10 mouse cellular contexts compared by ENCODE assay signal in genomic region chr6:4004808-4005207, GRCm38 (mm10). TPM values are rescaled to one million over a fixed set of nuclear protein-coding genes. Genes with fewer than 3 reads are reported as not detected.
DNase-seq lines count a peak whose midpoint lies in the region; ATAC-seq lines count a peak whose summit lies in the region.
"Had no signal": no experiment of that assay in that cellular context is flagged by ENCODE, and none has a peak within 500 bp of the region (broad histone marks: within the 10 kb centered on the region; RNA-seq: fewer than 3 reads in every experiment).

No protein-coding gene starts in this region.

- WGBS in hindbrain, embryonic 14.5 days, result 71% methylated on average over 2 of the region's 2 CpGs
- WGBS in hindbrain, embryonic 16.5 days, result 69% methylated on average over 2 of the region's 2 CpGs
- 75% methylated on average over 2 of the region's 2 CpGs for WGBS in midbrain, embryonic 15.5 days
- 74% methylated on average over 2 of the region's 2 CpGs for WGBS in midbrain, embryonic 13.5 days
- 81% methylated on average over 2 of the region's 2 CpGs for WGBS in limb, embryonic 13.5 days
- WGBS in stomach, embryonic 16.5 days, result 38% methylated on average over 2 of the region's 2 CpGs

- ATAC-seq in hindbrain, embryonic 14.5 days (ENCODE audit: low FRiP score), result no peak
- ATAC-seq in hindbrain, embryonic 16.5 days, result no peak
- ATAC-seq in midbrain, embryonic 15.5 days (replicated peaks), result no peak
- no peak for ATAC-seq in midbrain, embryonic 13.5 days
- ATAC-seq in limb, embryonic 13.5 days (ENCODE audit: low FRiP score, low read depth), result no peak; the same call in 1 of the 2 replicates
- no peak for ATAC-seq in stomach, embryonic 16.5 days (ENCODE audit: insufficient read depth, low FRiP score)
- ATAC-seq in granulocyte monocyte progenitor cell, adult 5-6 weeks (replicated peaks; ENCODE audit: poor library complexity, severe bottlenecking), result no peak

- no peaks in the 10 kb centered on the region for H3K9me3 ChIP-seq in hindbrain, embryonic 14.5 days (ENCODE audit: control insufficient read depth, low read length)
- H3K9me3 ChIP-seq in hindbrain, embryonic 16.5 days (ENCODE audit: control insufficient read depth, low read length), result no peaks in the 10 kb centered on the region
- no peaks in the 10 kb centered on the region for H3K9me3 ChIP-seq in midbrain, embryonic 15.5 days
- H3K9me3 ChIP-seq in midbrain, embryonic 13.5 days, result no peaks in the 10 kb centered on the region
- no peaks in the 10 kb centered on the region for H3K9me3 ChIP-seq in limb, embryonic 13.5 days
- H3K9me3 ChIP-seq in stomach, embryonic 16.5 days (replicated peaks; ENCODE audit: control insufficient read depth, low read length), result no peaks in the 10 kb centered on the region

- no peaks in the 10 kb centered on the region for H3K4me1 ChIP-seq in hindbrain, embryonic 14.5 days (replicated peaks; ENCODE audit: control insufficient read depth, insufficient read depth, low read length)
- H3K4me1 ChIP-seq in hindbrain, embryonic 16.5 days (ENCODE audit: control insufficient read depth, insufficient read depth, low read depth, low read length), result no peaks in the 10 kb centered on the region
- H3K4me1 ChIP-seq in midbrain, embryonic 15.5 days, result peaks cover 5% of the 10 kb centered on the region
- H3K4me1 ChIP-seq in midbrain, embryonic 13.5 days (replicated peaks), result peaks cover 7% of the 10 kb centered on the region
- H3K4me1 ChIP-seq in limb, embryonic 13.5 days, result peaks cover 20% of the 10 kb centered on the region
- peaks cover 9% of the 10 kb centered on the region for H3K4me1 ChIP-seq in stomach, embryonic 16.5 days (ENCODE audit: control insufficient read depth, insufficient read depth, low read length)

- H3K27ac ChIP-seq in hindbrain, embryonic 14.5 days, result no peak overlapping the region
- H3K27ac ChIP-seq in hindbrain, embryonic 16.5 days (ENCODE audit: low read depth, low read length), result no peak overlapping the region
- no peak overlapping the region for H3K27ac ChIP-seq in midbrain, embryonic 15.5 days
- H3K27ac ChIP-seq in midbrain, embryonic 13.5 days, result no peak overlapping the region
- no peak overlapping the region for H3K27ac ChIP-seq in limb, embryonic 13.5 days
- H3K27ac ChIP-seq in stomach, embryonic 16.5 days (ENCODE audit: low read length), result no peak overlapping the region

- no peak for DNase-seq in hindbrain, embryonic 14.5 days (ENCODE audit: low spot score)
- DNase-seq in adrenal gland, adult 2 months, result no peak

- H3K4me2 ChIP-seq in hindbrain, embryonic 14.5 days (replicated peaks), result peak overlapping the region; percentile 41; the same call in 1 of the 2 replicates
- H3K4me2 ChIP-seq in hindbrain, embryonic 16.5 days (ENCODE audit: low read length), result no peak overlapping the region
- no peak overlapping the region for H3K4me2 ChIP-seq in midbrain, embryonic 15.5 days
- no peak overlapping the region; the same call in 1 of the 2 replicates for H3K4me2 ChIP-seq in midbrain, embryonic 13.5 days (replicated peaks)
- peak overlapping the region; percentile 75 for H3K4me2 ChIP-seq in limb, embryonic 13.5 days (replicated peaks)
- H3K4me2 ChIP-seq in stomach, embryonic 16.5 days (ENCODE audit: low read depth, low read length), result peak overlapping the region; percentile 64

- no peaks in the 10 kb centered on the region for H3K36me3 ChIP-seq in hindbrain, embryonic 14.5 days (replicated peaks; ENCODE audit: control insufficient read depth, insufficient read depth)
- no peaks in the 10 kb centered on the region for H3K36me3 ChIP-seq in hindbrain, embryonic 16.5 days (ENCODE audit: control insufficient read depth, insufficient read depth, low read length)
- H3K36me3 ChIP-seq in midbrain, embryonic 15.5 days (replicated peaks), result no peaks in the 10 kb centered on the region
- no peaks in the 10 kb centered on the region for H3K36me3 ChIP-seq in midbrain, embryonic 13.5 days
- H3K36me3 ChIP-seq in limb, embryonic 13.5 days, result no peaks in the 10 kb centered on the region
- H3K36me3 ChIP-seq in stomach, embryonic 16.5 days (ENCODE audit: control insufficient read depth, insufficient read depth, low read length), result no peaks in the 10 kb centered on the region; the same call in 1 of the 2 replicates

- H3K27me3 ChIP-seq in hindbrain, embryonic 14.5 days (ENCODE audit: control insufficient read depth, insufficient read depth, low read length), result no peaks in the 10 kb centered on the region
- H3K27me3 ChIP-seq in hindbrain, embryonic 16.5 days (replicated peaks; ENCODE audit: control insufficient read depth, insufficient read depth, low read length), result no peaks in the 10 kb centered on the region; the same call in 1 of the 2 replicates
- H3K27me3 ChIP-seq in midbrain, embryonic 15.5 days (replicated peaks), result no peaks in the 10 kb centered on the region
- 0 out of 2 replicates have a peak, but pooled peaks cover 3% of the 10 kb centered on the region for H3K27me3 ChIP-seq in midbrain, embryonic 13.5 days
- no peaks in the 10 kb centered on the region for H3K27me3 ChIP-seq in limb, embryonic 13.5 days
- H3K27me3 ChIP-seq in stomach, embryonic 16.5 days (ENCODE audit: control insufficient read depth, insufficient read depth, low read length), result no peaks in the 10 kb centered on the region

- H3K9ac ChIP-seq in hindbrain, embryonic 14.5 days, result no peak overlapping the region
- no peak overlapping the region for H3K9ac ChIP-seq in hindbrain, embryonic 16.5 days (ENCODE audit: low read depth, low read length)
- no peak overlapping the region for H3K9ac ChIP-seq in midbrain, embryonic 15.5 days
- no peak overlapping the region for H3K9ac ChIP-seq in midbrain, embryonic 13.5 days (replicated peaks)
- H3K9ac ChIP-seq in limb, embryonic 13.5 days, result no peak overlapping the region
- no peak overlapping the region for H3K9ac ChIP-seq in stomach, embryonic 16.5 days (ENCODE audit: low read length)

- peak overlapping the region; percentile 28; the same call in 1 of the 2 replicates for H3K4me3 ChIP-seq in hindbrain, embryonic 14.5 days (replicated peaks; ENCODE audit: low read length)
- no peak overlapping the region for H3K4me3 ChIP-seq in hindbrain, embryonic 16.5 days (ENCODE audit: low read length)
- H3K4me3 ChIP-seq in midbrain, embryonic 15.5 days, result peak overlapping the region; percentile 26; the same call in 1 of the 2 replicates
- H3K4me3 ChIP-seq in midbrain, embryonic 13.5 days (replicated peaks), result no peak overlapping the region
- H3K4me3 ChIP-seq in limb, embryonic 13.5 days, result peak overlapping the region; percentile 52
- peak overlapping the region; percentile 61 for H3K4me3 ChIP-seq in stomach, embryonic 16.5 days (replicated peaks; ENCODE audit: low read length)

RNA-seq across cellular contexts. Expression of gene Gng11, which starts 1.1 kb away (rescaled TPM):
- polyA plus RNA-seq in hindbrain, embryonic 14.5 days (2014; fragmentation: Nextera tagmentation; extraction: Ambion mirVana), result 25.9 and 34.0 TPM in 2 replicates
- polyA plus RNA-seq in hindbrain, embryonic 16.5 days (2015; fragmentation: Nextera tagmentation; extraction: Ambion mirVana), result 26.4 and 27.8 TPM in 2 replicates
- polyA plus RNA-seq in midbrain, embryonic 15.5 days (2015; fragmentation: Nextera tagmentation; extraction: Ambion mirVana), result 23.8 and 25.2 TPM in 2 replicates
- polyA plus RNA-seq in midbrain, embryonic 13.5 days (2015; fragmentation: Nextera tagmentation; extraction: Ambion mirVana), result 26.8 and 28.0 TPM in 2 replicates
- polyA plus RNA-seq in limb, embryonic 13.5 days (2015; fragmentation: Nextera tagmentation; extraction: Ambion mirVana), result 69.8 and 71.7 TPM in 2 replicates
- polyA plus RNA-seq in stomach, embryonic 16.5 days (2015; fragmentation: Nextera tagmentation; extraction: Ambion mirVana), result 71.8 and 83.0 TPM in 2 replicates
- 10 to 100 TPM; 20.4 to 37.6 TPM for total RNA-seq in adrenal gland, adult 2 months (2021)
- polyA plus RNA-seq in adrenal gland, adult 2 months (2012; rRNA removed), result 8.8 and 11.8 TPM in 2 replicates
- 6.1 and 9.3 TPM in 2 replicates for total RNA-seq in granulocyte monocyte progenitor cell, adult 5-6 weeks (2014; fragmentation: Nextera tagmentation)
- total RNA-seq in granulocyte monocyte progenitor cell, adult 5-6 weeks (2017), result 2.6 and 4.8 TPM in 2 replicates

RNA-seq across cellular contexts. Expression of gene Gngt1, which starts 11.2 kb away (rescaled TPM):
- polyA plus RNA-seq in hindbrain, embryonic 14.5 days (2014; fragmentation: Nextera tagmentation; extraction: Ambion mirVana), result not detected in 2 replicates
- not detected in 2 replicates for polyA plus RNA-seq in hindbrain, embryonic 16.5 days (2015; fragmentation: Nextera tagmentation; extraction: Ambion mirVana)
- polyA plus RNA-seq in midbrain, embryonic 15.5 days (2015; fragmentation: Nextera tagmentation; extraction: Ambion mirVana), result not detected in 2 replicates
- not detected in 2 replicates for polyA plus RNA-seq in midbrain, embryonic 13.5 days (2015; fragmentation: Nextera tagmentation; extraction: Ambion mirVana)
- polyA plus RNA-seq in limb, embryonic 13.5 days (2015; fragmentation: Nextera tagmentation; extraction: Ambion mirVana), result not detected in 2 replicates
- 0.22 TPM in 1 of 2 replicates, not detected in the other for polyA plus RNA-seq in stomach, embryonic 16.5 days (2015; fragmentation: Nextera tagmentation; extraction: Ambion mirVana)
- total RNA-seq in adrenal gland, adult 2 months (2021), result not detected
- polyA plus RNA-seq in adrenal gland, adult 2 months (2012; rRNA removed), result not detected in 2 replicates
- total RNA-seq in granulocyte monocyte progenitor cell, adult 5-6 weeks (2014; fragmentation: Nextera tagmentation), result not detected in 2 replicates
- not detected in 2 replicates for total RNA-seq in granulocyte monocyte progenitor cell, adult 5-6 weeks (2017)
- total RNA-seq: gastrocnemius, postnatal 36 days; left cerebral cortex, adult 8-10 months had no signal

RNA-seq across cellular contexts. Expression of gene Tfpi2, which starts 16.1 kb away (rescaled TPM):
- 0.62 and 0.69 TPM in 2 replicates for polyA plus RNA-seq in hindbrain, embryonic 14.5 days (2014; fragmentation: Nextera tagmentation; extraction: Ambion mirVana)
- 0.49 and 1.1 TPM in 2 replicates for polyA plus RNA-seq in hindbrain, embryonic 16.5 days (2015; fragmentation: Nextera tagmentation; extraction: Ambion mirVana)
- polyA plus RNA-seq in midbrain, embryonic 15.5 days (2015; fragmentation: Nextera tagmentation; extraction: Ambion mirVana), result 0.45 and 0.77 TPM in 2 replicates
- 0.39 and 0.65 TPM in 2 replicates for polyA plus RNA-seq in midbrain, embryonic 13.5 days (2015; fragmentation: Nextera tagmentation; extraction: Ambion mirVana)
- 1.2 and 1.5 TPM in 2 replicates for polyA plus RNA-seq in limb, embryonic 13.5 days (2015; fragmentation: Nextera tagmentation; extraction: Ambion mirVana)
- polyA plus RNA-seq in stomach, embryonic 16.5 days (2015; fragmentation: Nextera tagmentation; extraction: Ambion mirVana), result 3.9 and 4.7 TPM in 2 replicates
- 1 to 10 TPM; 2.2 to 3.1 TPM for total RNA-seq in adrenal gland, adult 2 months (2021)
- polyA plus RNA-seq in adrenal gland, adult 2 months (2012; rRNA removed), result 1.1 and 1.4 TPM in 2 replicates
- total RNA-seq in granulocyte monocyte progenitor cell, adult 5-6 weeks (2014; fragmentation: Nextera tagmentation), result 1.3 TPM in 1 of 2 replicates, not detected in the other
- total RNA-seq in granulocyte monocyte progenitor cell, adult 5-6 weeks (2017), result 0.73 and 3.3 TPM in 2 replicates

Comparison
In these comparisons a context has a peak if more than half of its experiments do, and no peak if none do; other contexts are left out.
1. H3K4me2 ChIP-seq: peak in hindbrain, embryonic 14.5 days (single experiment), limb, embryonic 13.5 days (single experiment) and stomach, embryonic 16.5 days (single experiment); none in hindbrain, embryonic 16.5 days (single experiment), midbrain, embryonic 15.5 days (single experiment) and midbrain, embryonic 13.5 days (single experiment).
2. H3K4me3 ChIP-seq: peak in hindbrain, embryonic 14.5 days (single experiment), midbrain, embryonic 15.5 days (single experiment), limb, embryonic 13.5 days (single experiment) and stomach, embryonic 16.5 days (single experiment); none in hindbrain, embryonic 16.5 days (single experiment) and midbrain, embryonic 13.5 days (single experiment).